Mouse (Mus musculus) thymus, postnatal 0 days (tissue): ENCODE data around the gene Tmem171. TPM values are rescaled to one million over a fixed set of nuclear protein-coding genes. Genes with fewer than 3 reads are reported as not detected.

ENCODE experiments used
- DNase-seq: peaks from one replicate; pipeline ENCODE4 v3.0.0-alpha.2; 2015; ENCODE audit warnings: low spot score
- polyA plus RNA-seq: library from polyadenylated mRNA; unstranded; fragments of >200 nt; fragmentation: Nextera tagmentation; extraction: Ambion mirVana; gene quantifications from 2 replicates; pipeline ENCODE4 v1.2.1, GENCODE M21; 2015

The Tmem171 gene
- polyA plus RNA-seq, 1 experiment from 2014 or later: 0.39 TPM

- no peak for DNase-seq
These were observed 46.7 kb downstream of the Tmem171 start for GRCm38 (mm10) chr13:98647775-98648568.

- DNase-seq: no peak
These were observed 56.0 kb downstream of the Tmem171 start for GRCm38 (mm10) chr13:98638507-98639166.

- no peak for DNase-seq
These were observed 57.5 kb downstream of the Tmem171 start, which contains the start of gene Tmem174 for GRCm38 (mm10) chr13:98637145-98637544. TSS of gene Tmem174 (minus strand) at chr13:98637410.

- DNase-seq: no peak
These were observed 58.1 kb downstream of the Tmem171 start for GRCm38 (mm10) chr13:98636571-98636970.

Other genes starting within 250 kb of the Tmem171 start
- gene Gm10320, start 202.8 kb downstream of the Tmem171 start, polyA plus RNA-seq: 0.82 and 1.8 TPM in 2 replicates
- not detected in 2 replicates for gene Tmem174, start 57.4 kb downstream of the Tmem171 start, polyA plus RNA-seq
- 14.5 and 16.9 TPM in 2 replicates for gene Fcho2, start 120.6 kb upstream of the Tmem171 start, polyA plus RNA-seq
- 33.8 and 37.8 TPM in 2 replicates for gene Tnpo1, start 231.6 kb upstream of the Tmem171 start, polyA plus RNA-seq